Mouse (Mus musculus) brain, embryonic 14.5 days (tissue): ENCODE data around the gene Ccdc183.

Experiments used
- CTCF ChIP-seq: fragments of 200-500 bp; IDR thresholded peaks from 2 replicates; pipeline ENCODE4 v1.5.1; 2012; ENCODE audit warnings: inconsistent platforms, mild to moderate bottlenecking, moderate library complexity, borderline replicate concordance; ENCODE audit not compliant: insufficient read depth, insufficient read length; ENCODE audit errors: extremely low read depth
- POLR2A ChIP-seq: fragments of 200-500 bp; IDR thresholded peaks from 2 replicates; pipeline ENCODE4 v1.6.1; 2012; ENCODE audit warnings: mild to moderate bottlenecking, inconsistent platforms, borderline replicate concordance; ENCODE audit not compliant: poor library complexity, insufficient read depth, insufficient read length, severe bottlenecking; ENCODE audit errors: extremely low read depth

DNA sequence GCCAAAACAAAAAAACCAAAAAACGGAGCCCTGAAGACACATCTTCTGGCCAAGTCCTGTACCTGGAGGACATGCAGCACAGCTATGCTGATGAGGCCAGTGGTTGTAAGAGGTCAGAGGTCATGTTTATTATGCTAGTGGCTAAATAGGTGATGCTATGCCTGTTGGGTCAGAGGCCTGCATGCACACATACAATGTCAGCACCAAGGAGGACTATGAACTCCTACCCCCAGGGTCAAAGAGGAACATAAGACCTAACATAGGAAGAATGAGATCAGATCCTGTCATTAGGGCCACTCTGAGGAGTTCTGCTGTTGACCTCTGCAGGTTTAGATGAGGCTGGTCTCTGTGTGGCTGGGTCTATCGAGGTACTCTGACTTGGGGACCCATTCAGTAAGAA lies 17.4 kb downstream of the Ccdc183 start:
- TF ChIP-seq CTCF (no peak), POLR2A (no peak)
